Mouse (Mus musculus) E14TG2a.4 (cell line): ENCODE measurements around the gene Brca1.
"Not testable (repeated sequence)": the region's sequence is repeated elsewhere in the genome, so short reads cannot be mapped to it uniquely, and the experiment has no call there.

Source experiments
- H3K27me3 ChIP-seq: 2 replicates; pipeline ENCODE4 v1.6.1; 2014; ENCODE audit warnings: low read length, control low read depth; ENCODE audit not compliant: insufficient read depth
- H3K36me3 ChIP-seq: 2 replicates; pipeline ENCODE4 v1.6.1; 2014; ENCODE audit warnings: low read length, control low read depth; ENCODE audit not compliant: insufficient read depth
- H3K4me1 ChIP-seq: replicated peaks from 2 replicates; pipeline ENCODE4 v1.6.1; 2014; ENCODE audit warnings: low read depth, low read length, control low read depth
- H3K4me3 ChIP-seq: replicated peaks from 2 replicates; pipeline ENCODE4 v1.5.1; 2014; ENCODE audit warnings: mild to moderate bottlenecking, low read length
- H3K9me3 ChIP-seq: 2 replicates; pipeline ENCODE4 v1.6.1; 2014; ENCODE audit warnings: low read length, control low read depth
- CTCF ChIP-seq: conservative IDR thresholded peaks from 2 replicates; pipeline ENCODE4 v1.5.1; 2014; ENCODE audit warnings: low read length
- NANOG ChIP-seq: IDR thresholded peaks from 2 replicates; pipeline ENCODE4 v1.6.1; 2014; ENCODE audit warnings: borderline replicate concordance, low read length, mixed read lengths
- POU5F1 ChIP-seq: IDR thresholded peaks from 2 replicates; pipeline ENCODE4 v1.6.1; 2014; ENCODE audit warnings: low read length, borderline replicate concordance

The Brca1 gene

GRCm38 (mm10) chr11:101551751-101552475 lies at the start of gene Brca1, which contains the start of gene Nbr1:
Gene Brca1, minus strand, starts transcription at chr11:101551955.
Gene Nbr1, plus strand, starts transcription at chr11:101552149.
- H3K27me3 ChIP-seq: no peaks in the 10 kb centered on the region
- no peak for TF ChIP-seq CTCF
- TF ChIP-seq NANOG: no peak
- TF ChIP-seq POU5F1: no peak
- peaks cover 68% of the 10 kb centered on the region for H3K4me1 ChIP-seq
- no peaks in the 10 kb centered on the region for H3K9me3 ChIP-seq
- H3K36me3 ChIP-seq: peaks cover 61% of the 10 kb centered on the region
- H3K4me3 ChIP-seq: peak within 1 kb of the TSS; percentile 98

- Histone ChIP-seq H3K36me3 (no peaks in the 10 kb centered on the region), H3K27me3 (peaks cover 5% of the 10 kb centered on the region; the same call in 1 of the 2 replicates), H3K9me3 (no peaks in the 10 kb centered on the region), H3K4me3 (peak within 1 kb of the TSS; percentile 69), H3K4me1 (peaks cover 46% of the 10 kb centered on the region)
- TF ChIP-seq POU5F1 (no peak), NANOG (no peak), CTCF (no peak)
Observed at GRCm38 (mm10) chr11:101599156-101599555, 47.4 kb upstream of the Brca1 start, which contains the start of gene Gm11634. Gene Gm11634, minus strand, starts transcription at chr11:101599256.

- H3K9me3 ChIP-seq: no peaks in the 10 kb centered on the region
- peak overlapping the region; percentile 64 for H3K4me3 ChIP-seq
- H3K4me1 ChIP-seq: peaks cover 67% of the 10 kb centered on the region
- H3K27me3 ChIP-seq: no peaks in the 10 kb centered on the region
- peaks cover 32% of the 10 kb centered on the region for H3K36me3 ChIP-seq
- TF ChIP-seq NANOG (no peak), CTCF (no peak), POU5F1 (no peak)
Observed at GRCm38 (mm10) chr11:101589989-101590624, 38.4 kb upstream of the Brca1 start.

DNA sequence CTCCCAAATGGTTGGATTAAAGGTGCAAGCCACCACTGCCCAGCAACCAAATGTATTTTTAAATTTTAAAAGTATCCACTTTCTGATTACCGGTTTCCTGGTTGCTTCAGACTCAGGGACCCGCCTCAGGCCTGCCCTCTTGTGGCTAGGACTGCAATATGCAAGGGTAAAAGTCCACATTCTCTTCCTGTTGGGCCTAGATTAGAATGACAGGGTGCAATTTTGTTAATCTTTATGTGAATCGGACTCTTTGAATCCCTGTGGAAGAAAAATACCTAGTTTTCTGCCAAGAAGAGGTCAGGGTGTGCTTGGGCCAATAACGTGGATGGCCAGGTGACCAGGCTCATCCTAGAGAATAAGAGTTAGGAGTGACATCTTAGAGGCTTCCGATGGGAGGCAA lies 37.7 kb upstream of the Brca1 start:
- H3K9me3 ChIP-seq: no peaks in the 10 kb centered on the region
- H3K36me3 ChIP-seq: peaks cover 38% of the 10 kb centered on the region
- peak overlapping the region; percentile 64; the same call in 1 of the 2 replicates for H3K4me3 ChIP-seq
- peak; percentile 91 for TF ChIP-seq CTCF
- TF ChIP-seq POU5F1: no peak
- TF ChIP-seq NANOG: no peak
- H3K4me1 ChIP-seq: peaks cover 66% of the 10 kb centered on the region
- no peaks in the 10 kb centered on the region for H3K27me3 ChIP-seq

DNA sequence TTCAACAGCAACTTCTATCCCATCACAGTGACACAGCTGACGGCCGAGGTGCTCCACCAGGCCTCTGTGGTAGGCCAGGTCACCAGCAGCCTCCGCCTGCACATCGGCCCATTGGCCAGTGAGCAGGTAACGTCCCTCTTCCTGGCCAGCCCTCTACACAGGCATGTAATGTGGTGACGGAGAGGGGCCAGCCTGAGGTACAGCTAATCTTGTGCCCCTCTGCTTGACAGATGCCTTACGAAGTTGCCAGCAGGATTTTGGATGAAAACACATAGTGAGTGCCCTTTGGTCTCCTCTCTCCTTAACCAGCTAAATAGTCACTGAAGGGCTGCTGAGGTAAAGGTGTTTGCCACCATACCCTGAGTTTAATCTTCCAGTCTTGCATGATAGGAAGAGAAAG lies 37.1 kb upstream of the Brca1 start:
- Histone ChIP-seq H3K9me3 (no peaks in the 10 kb centered on the region), H3K4me3 (no peak overlapping the region), H3K27me3 (no peaks in the 10 kb centered on the region), H3K4me1 (peaks cover 65% of the 10 kb centered on the region), H3K36me3 (peaks cover 43% of the 10 kb centered on the region)
- TF ChIP-seq NANOG: no peak
- no peak for TF ChIP-seq CTCF
- TF ChIP-seq POU5F1: no peak

GRCm38 (mm10) chr11:101587676-101588075 lies 35.9 kb upstream of the Brca1 start:
- Histone ChIP-seq H3K4me3 (no peak overlapping the region), H3K36me3 (peaks cover 49% of the 10 kb centered on the region), H3K4me1 (peaks cover 66% of the 10 kb centered on the region), H3K27me3 (no peaks in the 10 kb centered on the region), H3K9me3 (no peaks in the 10 kb centered on the region)
- TF ChIP-seq NANOG (no peak), POU5F1 (no peak), CTCF (no peak)

DNA sequence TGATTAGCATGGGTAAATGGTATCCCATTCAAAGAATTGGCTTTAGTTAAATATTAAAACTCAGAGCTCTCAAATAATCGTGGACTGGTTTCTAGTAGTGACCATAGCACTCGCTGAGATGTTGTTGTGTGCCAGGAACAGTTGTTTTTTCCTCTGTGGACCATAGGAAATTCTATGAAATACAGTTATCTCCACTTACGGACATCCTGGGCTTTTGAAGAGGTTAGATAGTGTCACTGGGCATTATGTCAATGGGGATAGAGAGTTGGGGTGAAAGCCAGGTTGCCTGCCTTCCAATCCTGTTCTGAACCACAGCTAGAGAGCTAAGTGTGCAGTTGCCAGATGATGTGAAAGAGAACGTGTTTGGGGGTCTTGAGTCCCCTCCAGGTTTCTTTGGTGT lies 34.0 kb upstream of the Brca1 start:
- Histone ChIP-seq H3K36me3 (peaks cover 55% of the 10 kb centered on the region), H3K27me3 (no peaks in the 10 kb centered on the region), H3K4me3 (no peak overlapping the region), H3K4me1 (peaks cover 68% of the 10 kb centered on the region), H3K9me3 (no peaks in the 10 kb centered on the region)
- no peak for TF ChIP-seq CTCF
- no peak for TF ChIP-seq NANOG
- TF ChIP-seq POU5F1: no peak

GRCm38 (mm10) chr11:101585031-101585430 lies 33.3 kb upstream of the Brca1 start:
- H3K27me3 ChIP-seq, H3K4me3 ChIP-seq, H3K9me3 ChIP-seq: not testable (repeated sequence)
- peaks cover 68% of the 10 kb centered on the region for H3K4me1 ChIP-seq
- H3K36me3 ChIP-seq: peaks cover 63% of the 10 kb centered on the region

- no peak for TF ChIP-seq NANOG
- TF ChIP-seq POU5F1: no peak
- no peak for TF ChIP-seq CTCF
- Histone ChIP-seq H3K4me3 (peak overlapping the region; percentile 71; the same call in 1 of the 2 replicates), H3K36me3 (peaks cover 75% of the 10 kb centered on the region), H3K27me3 (no peaks in the 10 kb centered on the region), H3K4me1 (peaks cover 70% of the 10 kb centered on the region), H3K9me3 (no peaks in the 10 kb centered on the region)
Observed at GRCm38 (mm10) chr11:101583205-101583604, 31.4 kb upstream of the Brca1 start.
